Mouse (Mus musculus): Measurements from ENCODE around the gene Tmsb15b1. TPM values are rescaled to one million over a fixed set of nuclear protein-coding genes. Genes with fewer than 3 reads are reported as not detected.

Tmsb15b1 gene
- 35.6 and 45.5 TPM in 2 replicates for polyA plus RNA-seq (2016; fragmentation: Nextera tagmentation; extraction: Ambion mirVana)

- WGBS: 27% methylated on average over 15 of the region's 15 CpGs
- Histone ChIP-seq H3K9ac (peak within 1 kb of the TSS; percentile 47; the same call in 1 of the 2 replicates), H3K27me3 (no peaks in the 10 kb centered on the region), H3K4me3 (peak within 1 kb of the TSS; percentile 46), H3K27ac (no peak within 1 kb of the TSS), H3K4me2 (replicated peaks) (peak within 1 kb of the TSS; percentile 55), H3K4me1 (no peaks in the 10 kb centered on the region), H3K36me3 (no peaks in the 10 kb centered on the region), H3K9me3 (no peaks in the 10 kb centered on the region)
- peak; percentile 100 for ATAC-seq (ENCODE audit: insufficient number of reproducible peaks, insufficient read depth, low FRiP score, low TSS enrichment)
These were observed at the start of gene Tmsb15b1, which contains the start of gene Tmsb15l for GRCm38 (mm10) chrX:136976424-136977084. Gene Tmsb15b1 (minus strand): TSS chrX:136976874. Gene Tmsb15l (minus strand): TSS chrX:136976869.

GRCm38 (mm10) chrX:137019310-137019709 is 42.6 kb upstream of the Tmsb15b1 start:
- Histone ChIP-seq H3K9me3 (no peaks in the 10 kb centered on the region), H3K4me3 (no peak overlapping the region), H3K4me2 (replicated peaks) (no peak overlapping the region), H3K27me3 (no peaks in the 10 kb centered on the region), H3K36me3 (no peaks in the 10 kb centered on the region), H3K27ac (no peak overlapping the region), H3K9ac (no peak overlapping the region), H3K4me1 (no peaks in the 10 kb centered on the region)
- ATAC-seq (ENCODE audit: insufficient number of reproducible peaks, insufficient read depth, low FRiP score, low TSS enrichment): no peak
- WGBS: 39% methylated on average over 1 of the region's 1 CpGs

- no peaks in the 10 kb centered on the region for H3K27me3 ChIP-seq
- no peak overlapping the region for H3K4me2 ChIP-seq (replicated peaks)
- H3K4me1 ChIP-seq: no peaks in the 10 kb centered on the region
- no peak overlapping the region for H3K9ac ChIP-seq
- H3K4me3 ChIP-seq: no peak overlapping the region
- H3K9me3 ChIP-seq: no peaks in the 10 kb centered on the region
- no peak overlapping the region for H3K27ac ChIP-seq
- no peaks in the 10 kb centered on the region for H3K36me3 ChIP-seq
- 50% methylated on average over 1 of the region's 1 CpGs for WGBS
- no peak for ATAC-seq (ENCODE audit: insufficient number of reproducible peaks, insufficient read depth, low FRiP score, low TSS enrichment)
These were observed 41.0 kb upstream of the Tmsb15b1 start for GRCm38 (mm10) chrX:137017668-137018067.

GRCm38 (mm10) chrX:137015099-137015709 is 38.5 kb upstream of the Tmsb15b1 start:
- Histone ChIP-seq H3K27ac (no peak overlapping the region), H3K4me3 (no peak overlapping the region), H3K9me3 (no peaks in the 10 kb centered on the region), H3K27me3 (no peaks in the 10 kb centered on the region), H3K36me3 (no peaks in the 10 kb centered on the region), H3K4me2 (replicated peaks) (no peak overlapping the region), H3K4me1 (no peaks in the 10 kb centered on the region), H3K9ac (no peak overlapping the region)
- 54% methylated on average over 6 of the region's 6 CpGs for WGBS
- no peak for ATAC-seq (ENCODE audit: insufficient number of reproducible peaks, insufficient read depth, low FRiP score, low TSS enrichment)

- peaks cover 18% of the 10 kb centered on the region for H3K27me3 ChIP-seq
- H3K36me3 ChIP-seq: no peaks in the 10 kb centered on the region
- H3K4me1 ChIP-seq: no peaks in the 10 kb centered on the region
- H3K4me3 ChIP-seq: no peak overlapping the region
- 83% methylated on average over 2 of the region's 2 CpGs for WGBS
- no peak for ATAC-seq (ENCODE audit: insufficient number of reproducible peaks, insufficient read depth, low FRiP score, low TSS enrichment)
- H3K4me2 ChIP-seq (replicated peaks): no peak overlapping the region
- no peak overlapping the region for H3K9ac ChIP-seq
- no peak overlapping the region for H3K27ac ChIP-seq
- no peaks in the 10 kb centered on the region for H3K9me3 ChIP-seq
These were observed 19.6 kb upstream of the Tmsb15b1 start for GRCm38 (mm10) chrX:136996256-136996655.

GRCm38 (mm10) chrX:136993641-136994040 is 17.0 kb upstream of the Tmsb15b1 start:
- Histone ChIP-seq H3K27ac (0 out of 2 replicates have a peak overlapping the region, but pooled peaks have one; percentile 36), H3K36me3 (no peaks in the 10 kb centered on the region), H3K4me1 (no peaks in the 10 kb centered on the region), H3K4me3 (peak overlapping the region; percentile 43), H3K4me2 (replicated peaks) (peak overlapping the region; percentile 55), H3K9ac (0 out of 2 replicates have a peak overlapping the region, but pooled peaks have one; percentile 12), H3K27me3 (peaks cover 18% of the 10 kb centered on the region), H3K9me3 (no peaks in the 10 kb centered on the region)
- WGBS: 21% methylated on average over 14 of the region's 14 CpGs
- no peak for ATAC-seq (ENCODE audit: insufficient number of reproducible peaks, insufficient read depth, low FRiP score, low TSS enrichment)

GRCm38 (mm10) chrX:136992978-136993547 is 16.4 kb upstream of the Tmsb15b1 start, which contains the start of gene Zcchc18:
Gene Zcchc18 (plus strand): TSS chrX:136993155.
- Histone ChIP-seq H3K4me1 (no peaks in the 10 kb centered on the region), H3K4me2 (replicated peaks) (peak within 1 kb of the TSS; percentile 55), H3K4me3 (peak within 1 kb of the TSS; percentile 43), H3K9me3 (no peaks in the 10 kb centered on the region), H3K27me3 (peaks cover 18% of the 10 kb centered on the region), H3K27ac (0 out of 2 replicates have a peak within 1 kb of the TSS, but pooled peaks have one; percentile 36), H3K36me3 (no peaks in the 10 kb centered on the region), H3K9ac (peak within 1 kb of the TSS; percentile 38; the same call in 1 of the 2 replicates)
- 14% methylated on average over 26 of the region's 26 CpGs for WGBS
- ATAC-seq (ENCODE audit: insufficient number of reproducible peaks, insufficient read depth, low FRiP score, low TSS enrichment): peak; percentile 98

GRCm38 (mm10) chrX:136992191-136992965 is 15.7 kb upstream of the Tmsb15b1 start:
- peaks cover 18% of the 10 kb centered on the region for H3K27me3 ChIP-seq

GRCm38 (mm10) chrX:136991274-136991673 is 14.6 kb upstream of the Tmsb15b1 start:
- Histone ChIP-seq H3K27me3 (peaks cover 18% of the 10 kb centered on the region), H3K4me1 (no peaks in the 10 kb centered on the region), H3K9ac (no peak overlapping the region), H3K4me2 (replicated peaks) (no peak overlapping the region), H3K36me3 (no peaks in the 10 kb centered on the region), H3K4me3 (no peak overlapping the region), H3K27ac (no peak overlapping the region), H3K9me3 (no peaks in the 10 kb centered on the region)
- no peak for ATAC-seq (ENCODE audit: insufficient number of reproducible peaks, insufficient read depth, low FRiP score, low TSS enrichment)
- 64% methylated on average over 2 of the region's 2 CpGs for WGBS

More at GRCm38 (mm10) chrX:136992191-136992965, 15.7 kb upstream of the Tmsb15b1 start:
- Histone ChIP-seq H3K27ac (no peak overlapping the region), H3K4me3 (peak overlapping the region; percentile 43), H3K36me3 (no peaks in the 10 kb centered on the region), H3K4me1 (no peaks in the 10 kb centered on the region), H3K9me3 (no peaks in the 10 kb centered on the region), H3K9ac (no peak overlapping the region), H3K4me2 (replicated peaks) (peak overlapping the region; percentile 55)
- 21% methylated on average over 19 of the region's 19 CpGs for WGBS
- ATAC-seq (ENCODE audit: insufficient number of reproducible peaks, insufficient read depth, low FRiP score, low TSS enrichment): 0 out of 2 replicates have a peak, but pooled peaks have one; percentile 37

- H3K36me3 ChIP-seq: no peaks in the 10 kb centered on the region
- H3K27me3 ChIP-seq: no peaks in the 10 kb centered on the region
- H3K4me2 ChIP-seq (replicated peaks): no peak overlapping the region
- no peaks in the 10 kb centered on the region for H3K9me3 ChIP-seq
- ATAC-seq (ENCODE audit: insufficient number of reproducible peaks, insufficient read depth, low FRiP score, low TSS enrichment): no peak
- no peak overlapping the region for H3K27ac ChIP-seq
- H3K9ac ChIP-seq: no peak overlapping the region
- H3K4me1 ChIP-seq: no peaks in the 10 kb centered on the region
- no peak overlapping the region for H3K4me3 ChIP-seq
These were observed 9.4 kb upstream of the Tmsb15b1 start for GRCm38 (mm10) chrX:136986039-136986438.

GRCm38 (mm10) chrX:136978616-136979015 is 1.9 kb upstream of the Tmsb15b1 start:
- no peak overlapping the region for H3K4me3 ChIP-seq
- H3K4me2 ChIP-seq (replicated peaks): no peak overlapping the region
- H3K27me3 ChIP-seq: no peaks in the 10 kb centered on the region
- no peaks in the 10 kb centered on the region for H3K36me3 ChIP-seq
- no peaks in the 10 kb centered on the region for H3K9me3 ChIP-seq
- H3K4me1 ChIP-seq: no peaks in the 10 kb centered on the region
- H3K9ac ChIP-seq: no peak overlapping the region
- no peak overlapping the region for H3K27ac ChIP-seq
- ATAC-seq (ENCODE audit: insufficient number of reproducible peaks, insufficient read depth, low FRiP score, low TSS enrichment): no peak

All from embryonic facial prominence, embryonic 12.5 days (tissue).